ENCODE assay signal across 29 mouse cellular contexts in genomic region chr10:24951575-24951974, GRCm38 (mm10). TPM values are rescaled to one million over a fixed set of nuclear protein-coding genes. Genes with fewer than 3 reads are reported as not detected.
DNase-seq lines count a peak whose midpoint lies in the region; ATAC-seq lines count a peak whose summit lies in the region.
"Had no signal": no experiment of that assay in that cellular context is flagged by ENCODE, and none has a peak within 500 bp of the region (broad histone marks: within the 10 kb centered on the region; RNA-seq: fewer than 3 reads in every experiment).

No protein-coding gene starts in this region.

- H3K4me2 ChIP-seq in liver, embryonic 16.5 days (ENCODE audit: low read depth, low read length), result no peak overlapping the region
- no peak overlapping the region for H3K4me2 ChIP-seq in liver, embryonic 12.5 days
- H3K4me2 ChIP-seq: embryonic facial prominence, embryonic 12.5 days; embryonic facial prominence, embryonic 15.5 days; forebrain, embryonic 12.5 days; heart, embryonic 13.5 days; hindbrain, embryonic 14.5 days had no signal

- H3K9me3 ChIP-seq in liver, embryonic 16.5 days (replicated peaks; ENCODE audit: control insufficient read depth, low read length), result no peaks in the 10 kb centered on the region
- no peaks in the 10 kb centered on the region for H3K9me3 ChIP-seq in liver, embryonic 12.5 days (replicated peaks)
- H3K9me3 ChIP-seq: embryonic facial prominence, embryonic 12.5 days; embryonic facial prominence, embryonic 15.5 days; forebrain, embryonic 12.5 days; heart, embryonic 10.5 days; heart, embryonic 13.5 days had no signal

- H3K36me3 ChIP-seq in liver, embryonic 16.5 days (ENCODE audit: control insufficient read depth, insufficient read depth), result no peaks in the 10 kb centered on the region
- no peaks in the 10 kb centered on the region for H3K36me3 ChIP-seq in liver, embryonic 12.5 days
- H3K36me3 ChIP-seq: embryonic facial prominence, embryonic 12.5 days; embryonic facial prominence, embryonic 15.5 days; forebrain, embryonic 12.5 days; heart, embryonic 10.5 days; heart, embryonic 13.5 days had no signal

- H3K9ac ChIP-seq in liver, embryonic 16.5 days (ENCODE audit: low read depth, low read length), result no peak overlapping the region
- no peak overlapping the region for H3K9ac ChIP-seq in liver, embryonic 12.5 days
- H3K9ac ChIP-seq: embryonic facial prominence, embryonic 12.5 days; embryonic facial prominence, embryonic 15.5 days; forebrain, embryonic 12.5 days; heart, embryonic 13.5 days; hindbrain, embryonic 14.5 days had no signal

- H3K27ac ChIP-seq in liver, embryonic 16.5 days (ENCODE audit: low read length), result peak overlapping the region; percentile 23
- H3K27ac ChIP-seq in liver, embryonic 12.5 days, result no peak overlapping the region
- H3K27ac ChIP-seq: embryonic facial prominence, embryonic 12.5 days; embryonic facial prominence, embryonic 15.5 days; forebrain, embryonic 12.5 days; heart, adult 2 months; heart, embryonic 10.5 days; heart, embryonic 13.5 days; hindbrain, embryonic 14.5 days; hindbrain, postnatal 0 days had no signal

- no peaks in the 10 kb centered on the region for H3K27me3 ChIP-seq in liver, embryonic 16.5 days (ENCODE audit: control insufficient read depth, insufficient read depth, low read depth, low read length)
- H3K27me3 ChIP-seq in liver, embryonic 12.5 days (replicated peaks), result no peaks in the 10 kb centered on the region
- H3K27me3 ChIP-seq: embryonic facial prominence, embryonic 12.5 days; embryonic facial prominence, embryonic 15.5 days; forebrain, embryonic 12.5 days had no signal

- DNase-seq in NIH3T3 (ENCODE audit: low read depth), result peak; percentile 34
- peak; percentile 88 for DNase-seq in fat pad, adult 2 months (ENCODE audit: extremely low read depth, low read depth, low spot score)
- DNase-seq in kidney, postnatal 14 days, result no peak
- no peak for DNase-seq in layer of hippocampus, postnatal 10 days (ENCODE audit: low spot score in 2 of 2)
- DNase-seq: adrenal gland, adult 2 months; adrenal gland, postnatal 14 days; cerebellum, adult 11 months; cerebellum, adult 2 months; cerebellum, adult 9-11 months; cerebellum, postnatal 25 days; gastrocnemius, postnatal 10 days; gastrocnemius, postnatal 36 days; heart, adult 2 months; heart, postnatal 14 days; heart, postnatal 4 days had no signal

- WGBS in liver, embryonic 16.5 days (ENCODE audit: insufficient replicate concordance), result 74% methylated on average over 8 of the region's 8 CpGs
- WGBS in liver, embryonic 12.5 days (ENCODE audit: insufficient replicate concordance), result 82% methylated on average over 8 of the region's 8 CpGs

- H3K4me1 ChIP-seq in liver, embryonic 16.5 days (ENCODE audit: control insufficient read depth, low read depth, low read length), result no peaks in the 10 kb centered on the region; the same call in 1 of the 2 replicates
- H3K4me1 ChIP-seq in liver, embryonic 12.5 days, result no peaks in the 10 kb centered on the region
- H3K4me1 ChIP-seq: embryonic facial prominence, embryonic 15.5 days; forebrain, embryonic 12.5 days; heart, embryonic 10.5 days; heart, embryonic 13.5 days had no signal

- H3K4me3 ChIP-seq in liver, embryonic 16.5 days (ENCODE audit: low read depth, low read length), result no peak overlapping the region
- no peak overlapping the region for H3K4me3 ChIP-seq in liver, embryonic 12.5 days
- H3K4me3 ChIP-seq: embryonic facial prominence, embryonic 12.5 days; embryonic facial prominence, embryonic 15.5 days; forebrain, embryonic 12.5 days; heart, adult 2 months; heart, embryonic 10.5 days; heart, embryonic 13.5 days had no signal

- ATAC-seq in liver, embryonic 16.5 days (ENCODE audit: low read depth), result peak; percentile 66
- no peak for ATAC-seq in liver, embryonic 12.5 days
- ATAC-seq: forebrain, embryonic 16.5 days; hindbrain, postnatal 0 days; Patski had no signal

RNA-seq across cellular contexts. Expression of gene Arg1, which starts 24.3 kb away (rescaled TPM):
- polyA plus RNA-seq in liver, embryonic 16.5 days (2015; fragmentation: Nextera tagmentation; extraction: Ambion mirVana), result 100 and 122 TPM in 2 replicates
- 3.6 and 4.0 TPM in 2 replicates for polyA plus RNA-seq in liver, embryonic 12.5 days (2016; fragmentation: Nextera tagmentation; extraction: Ambion mirVana)
- total RNA-seq in layer of hippocampus, postnatal 10 days (2021), result under 1 TPM in 1 of 2 experiments, not detected in 1; 0.32 TPM
- total RNA-seq: common myeloid progenitor, adult 5-6 weeks; gastrocnemius, adult 18-20 months; gastrocnemius, postnatal 36 days; granulocyte monocyte progenitor cell, adult 5-6 weeks; heart, adult 2 months had no signal

Comparison
In these comparisons a context has a peak if more than half of its experiments do, and no peak if none do; other contexts are left out.
1. RNA of gene Arg1, which starts 24.3 kb away (polyA plus RNA-seq): 100 to 122 TPM in liver, embryonic 16.5 days; 3.6 to 4.0 TPM in liver, embryonic 12.5 days; every median in the first group is over 10 times any median in the second.
2. DNase-seq: peak in NIH3T3 (single experiment) and fat pad, adult 2 months (single experiment); none in kidney, postnatal 14 days (single experiment) and layer of hippocampus, postnatal 10 days (0 of 2).